Mouse (Mus musculus) cerebellum, postnatal 14 days (tissue): ENCODE results near the gene Pla2g15.
A peak's percentile ranks its signal among the peaks of the same experiment; 100 is the strongest.
"Not testable (repeated sequence)": the region's sequence is repeated elsewhere in the genome, so short reads cannot be mapped to it uniquely, and the experiment has no call there.

Experiments used
- DNase-seq, 2 experiments: peaks; one replicate each; pipeline ENCODE4 v3.0.0; 2021; ENCODE audit warnings: mixed read lengths in 2 of 2

Pla2g15 gene

GRCm38 (mm10) chr8:106169934-106170480 is 19.8 kb downstream of the Pla2g15 start:
- no peak for DNase-seq

GRCm38 (mm10) chr8:106173566-106173965 is 23.4 kb downstream of the Pla2g15 start:
- no peak for DNase-seq

GRCm38 (mm10) chr8:106176891-106177290 is 26.7 kb downstream of the Pla2g15 start:
- DNase-seq = no peak

GRCm38 (mm10) chr8:106177594-106177993 is 27.4 kb downstream of the Pla2g15 start:
- DNase-seq = no peak

GRCm38 (mm10) chr8:106178428-106178827 is 28.2 kb downstream of the Pla2g15 start:
- no peak for DNase-seq

- DNase-seq = peak; percentile 53 to 59
Measured at GRCm38 (mm10) chr8:106185628-106186270, 35.5 kb downstream of the Pla2g15 start.

- DNase-seq = no peak
Measured at GRCm38 (mm10) chr8:106186394-106186793, 36.2 kb downstream of the Pla2g15 start.

- no peak for DNase-seq
Measured at GRCm38 (mm10) chr8:106189162-106189561, 39.0 kb downstream of the Pla2g15 start.

- no peak for DNase-seq
Measured at GRCm38 (mm10) chr8:106191639-106192038, 41.4 kb downstream of the Pla2g15 start.

- no peak for DNase-seq
Measured at GRCm38 (mm10) chr8:106193162-106193561, 43.0 kb downstream of the Pla2g15 start.

- no peak for DNase-seq
Measured at GRCm38 (mm10) chr8:106194062-106194461, 43.9 kb downstream of the Pla2g15 start.

GRCm38 (mm10) chr8:106198741-106199140 is 48.5 kb downstream of the Pla2g15 start:
- DNase-seq = peak; percentile 51 to 59

- not testable (repeated sequence) for DNase-seq
Measured at GRCm38 (mm10) chr8:106199596-106199995, 49.4 kb downstream of the Pla2g15 start.

- DNase-seq = peak in 1 of 2 experiments; percentile 68
Measured at GRCm38 (mm10) chr8:106210035-106210731, 60.0 kb downstream of the Pla2g15 start.

- peak; percentile 97 for DNase-seq
Measured at GRCm38 (mm10) chr8:106210821-106211345, 60.7 kb downstream of the Pla2g15 start, which contains the start of the genes Slc7a6os and Prmt7. Gene Slc7a6os (minus strand): TSS chr8:106210935. Gene Prmt7 (plus strand): TSS chr8:106210936.

- no peak for DNase-seq
Measured at GRCm38 (mm10) chr8:106211421-106211820, 61.2 kb downstream of the Pla2g15 start.

- no peak for DNase-seq
Measured at GRCm38 (mm10) chr8:106213959-106214358, 63.8 kb downstream of the Pla2g15 start.
